Mouse (Mus musculus) embryonic facial prominence, embryonic 15.5 days (tissue): ENCODE results near the gene Dazap1. TPM values are rescaled to one million over a fixed set of nuclear protein-coding genes. Genes with fewer than 3 reads are reported as not detected.
"Not testable (repeated sequence)": the region's sequence is repeated elsewhere in the genome, so short reads cannot be mapped to it uniquely, and the experiment has no call there.

ENCODE experiments used
- ATAC-seq: fragments of 200-750 bp; cut with Nextera tagmentation; 2 replicates; pipeline ENCODE4 v1.8.0; 2017; ENCODE audit warnings: low read depth, moderate TSS enrichment; ENCODE audit not compliant: insufficient number of reproducible peaks, low FRiP score, low TSS enrichment
- H3K27ac ChIP-seq: fragments of 300-500 bp; sonication (generic); replicated peaks from 2 replicates; pipeline ENCODE4 v1.5.1; 2015; ENCODE audit warnings: mild to moderate bottlenecking, inconsistent platforms
- H3K27me3 ChIP-seq: fragments of 300-500 bp; sonication (generic); 2 replicates; pipeline ENCODE4 v1.6.1; 2015; ENCODE audit warnings: inconsistent platforms
- H3K36me3 ChIP-seq: fragments of 300-500 bp; sonication (generic); 2 replicates; pipeline ENCODE4 v1.6.1; 2015; ENCODE audit warnings: mild to moderate bottlenecking, inconsistent platforms
- H3K4me1 ChIP-seq: fragments of 300-500 bp; sonication (generic); 2 replicates; pipeline ENCODE4 v1.6.1; 2015; ENCODE audit warnings: inconsistent platforms
- H3K4me2 ChIP-seq: fragments of 300-500 bp; sonication (generic); replicated peaks from 2 replicates; pipeline ENCODE4 v1.6.1; 2015; ENCODE audit warnings: mild to moderate bottlenecking, inconsistent platforms
- H3K4me3 ChIP-seq: fragments of 300-500 bp; sonication (generic); replicated peaks from 2 replicates; pipeline ENCODE4 v1.5.1; 2015; ENCODE audit warnings: mild to moderate bottlenecking, inconsistent platforms
- H3K9ac ChIP-seq: fragments of 300-500 bp; sonication (generic); 2 replicates; pipeline ENCODE4 v1.6.1; 2015; ENCODE audit warnings: inconsistent platforms
- H3K9me3 ChIP-seq: fragments of 300-500 bp; sonication (generic); replicated peaks from 2 replicates; pipeline ENCODE4 v1.6.1; 2016; ENCODE audit warnings: inconsistent platforms
- WGBS: fragments of 180-500 bp; shearing (Covaris S2); methylation state at CpG from one replicate; pipeline ENCODE4 v1.1.7; 2015; 5-methylcytosine and 5-hydroxymethylcytosine counted together
- polyA plus RNA-seq: library from polyadenylated mRNA; unstranded; fragments of >200 nt; fragmentation: Nextera tagmentation; extraction: Ambion mirVana; gene quantifications from 2 replicates; pipeline ENCODE4 v1.2.1, GENCODE M21; 2015

Gene Dazap1
- polyA plus RNA-seq, 1 experiment from 2014 or later, result 61.2 TPM

DNA sequence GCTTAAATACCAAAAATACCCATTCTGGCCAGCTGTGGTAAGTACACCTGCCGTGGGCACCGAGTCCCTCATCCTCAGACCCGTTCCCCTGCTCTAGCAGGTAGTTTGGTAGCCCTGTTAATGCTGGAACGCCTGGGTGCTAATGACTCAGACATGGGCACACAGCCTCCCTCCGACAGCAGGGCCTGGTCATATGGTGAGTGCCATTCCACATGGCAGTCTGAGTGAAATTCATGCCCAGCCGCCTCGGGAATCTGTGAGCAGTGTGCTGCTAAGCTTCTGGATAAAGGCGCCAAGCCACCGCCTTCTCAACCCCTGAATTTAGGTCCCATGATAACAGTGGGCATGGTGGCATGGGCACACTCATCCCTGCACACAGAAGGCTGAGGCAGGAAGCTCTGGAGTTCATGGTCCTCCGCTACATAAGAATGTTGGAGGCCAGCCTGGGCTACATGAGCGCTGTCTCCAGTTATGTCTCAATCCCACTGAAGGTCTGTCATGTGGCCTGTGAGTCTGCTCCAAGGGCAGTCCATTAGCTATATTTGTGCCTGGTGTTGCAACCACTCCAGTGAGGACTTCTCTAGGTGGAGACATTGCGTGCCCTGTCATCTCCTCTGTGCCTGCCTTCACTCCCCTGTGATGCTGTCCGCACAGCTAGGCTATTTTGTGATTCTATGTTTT, 25.0 kb upstream of the Dazap1 start:
- no peak for ATAC-seq

DNA sequence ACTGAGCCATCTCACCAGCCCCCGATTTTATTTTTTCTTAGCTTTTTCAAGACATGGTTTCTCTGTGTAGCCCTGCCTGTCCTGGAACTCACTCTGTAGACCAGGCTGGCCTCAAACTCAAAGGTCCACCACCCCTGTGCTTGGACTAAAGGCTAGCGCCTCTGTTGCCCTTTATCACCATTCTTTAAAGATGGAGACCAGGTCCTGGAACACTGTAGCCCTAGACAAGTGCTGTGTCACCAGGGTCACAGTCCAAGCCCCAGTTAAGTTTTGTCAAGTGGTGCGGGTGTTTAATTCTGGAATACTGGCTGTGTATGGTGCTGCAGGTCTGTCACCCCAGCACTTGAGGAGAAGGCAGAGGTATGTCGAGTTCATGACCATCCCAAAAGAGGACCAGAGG, 24.3 kb upstream of the Dazap1 start:
- Histone ChIP-seq H3K27me3 (no peaks in the 10 kb centered on the region), H3K4me3 (no peak overlapping the region), H3K9ac (no peak overlapping the region), H3K9me3 (no peaks in the 10 kb centered on the region), H3K27ac (no peak overlapping the region), H3K4me1 (peaks cover 16% of the 10 kb centered on the region), H3K36me3 (peaks cover 100% of the 10 kb centered on the region), H3K4me2 (no peak overlapping the region)
- no peak for ATAC-seq
- 87% methylated on average over 4 of the region's 4 CpGs for WGBS

More for the DNA sequence above, 25.0 kb upstream of the Dazap1 start:
- no peak overlapping the region for H3K9ac ChIP-seq
- WGBS, result 96% methylated on average over 13 of the region's 13 CpGs
- no peak overlapping the region for H3K4me3 ChIP-seq
- H3K27ac ChIP-seq, result no peak overlapping the region
- H3K27me3 ChIP-seq, result no peaks in the 10 kb centered on the region
- H3K4me2 ChIP-seq, result no peak overlapping the region
- peaks cover 16% of the 10 kb centered on the region for H3K4me1 ChIP-seq
- peaks cover 100% of the 10 kb centered on the region for H3K36me3 ChIP-seq
- no peaks in the 10 kb centered on the region for H3K9me3 ChIP-seq

DNA sequence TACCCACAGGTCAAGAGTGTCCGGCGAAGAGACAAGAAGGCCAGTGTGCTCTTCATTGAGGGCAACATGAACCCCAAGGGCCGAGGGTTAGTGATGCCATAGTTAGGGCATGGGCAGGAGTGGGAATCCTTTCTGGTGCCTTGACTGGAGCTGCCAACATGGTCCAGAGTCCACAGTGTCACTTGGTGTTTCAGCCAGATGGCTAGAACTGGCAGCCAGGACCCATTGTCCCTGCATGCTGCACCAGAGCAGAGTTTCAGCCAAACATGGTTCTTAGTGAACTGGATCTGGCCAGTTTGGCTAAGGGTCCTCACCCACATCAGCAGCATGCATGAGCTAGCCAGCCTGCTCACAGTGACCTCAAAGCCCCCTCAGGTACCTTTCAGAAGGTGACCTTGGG, 23.0 kb upstream of the Dazap1 start:
- Histone ChIP-seq H3K4me2 (no peak overlapping the region), H3K9ac (no peak overlapping the region), H3K4me1 (peaks cover 7% of the 10 kb centered on the region), H3K27me3 (no peaks in the 10 kb centered on the region), H3K27ac (no peak overlapping the region), H3K36me3 (peaks cover 100% of the 10 kb centered on the region), H3K4me3 (no peak overlapping the region), H3K9me3 (no peaks in the 10 kb centered on the region)
- 86% methylated on average over 3 of the region's 3 CpGs for WGBS
- ATAC-seq, result no peak

DNA sequence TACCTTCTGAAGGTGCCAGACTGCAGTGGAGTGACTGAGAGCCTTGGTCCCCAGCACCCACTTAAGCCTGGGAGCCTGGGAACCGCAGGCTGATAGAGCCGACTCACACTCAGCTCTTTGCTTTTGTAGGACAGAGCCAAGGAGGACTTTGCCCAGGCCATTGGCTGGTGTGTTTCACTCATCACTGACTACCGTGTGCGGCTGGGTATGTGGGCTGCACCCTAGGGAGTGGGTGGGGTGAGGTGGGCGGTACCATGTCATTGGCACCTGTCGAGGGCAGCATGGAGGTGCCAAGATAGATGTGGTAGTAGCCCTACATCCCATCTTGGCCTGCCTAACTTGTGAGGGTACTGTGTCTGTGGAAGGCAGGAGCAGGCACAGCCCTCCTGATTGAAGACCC, 21.5 kb upstream of the Dazap1 start:
- ATAC-seq, result no peak
- 83% methylated on average over 6 of the region's 6 CpGs for WGBS
- Histone ChIP-seq H3K4me2 (no peak overlapping the region), H3K36me3 (peaks cover 100% of the 10 kb centered on the region), H3K4me1 (no peaks in the 10 kb centered on the region), H3K9me3 (no peaks in the 10 kb centered on the region), H3K4me3 (no peak overlapping the region), H3K27ac (no peak overlapping the region), H3K27me3 (no peaks in the 10 kb centered on the region), H3K9ac (no peak overlapping the region)

DNA sequence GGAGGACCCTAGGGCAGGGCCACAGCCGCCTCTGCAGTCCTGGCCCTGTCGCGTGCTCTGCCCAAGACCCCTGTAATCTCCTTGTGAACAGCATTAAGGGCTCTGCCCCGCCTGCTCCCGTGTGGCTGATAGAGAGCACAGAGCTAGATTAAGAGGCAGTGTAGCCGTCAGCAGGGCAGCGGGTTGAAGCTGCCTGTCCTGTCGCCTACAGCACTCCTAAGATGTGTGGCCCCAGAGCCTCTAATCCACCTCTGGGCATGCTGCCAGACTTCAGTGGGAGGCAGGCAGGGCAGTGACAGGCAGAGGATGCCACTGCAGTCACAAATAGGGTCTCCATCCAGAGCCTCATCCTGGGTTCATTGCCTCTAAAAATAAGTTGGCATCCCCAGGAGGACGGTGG, 19.2 kb upstream of the Dazap1 start:
- Histone ChIP-seq H3K9me3 (no peaks in the 10 kb centered on the region), H3K4me2 (no peak overlapping the region), H3K27me3 (no peaks in the 10 kb centered on the region), H3K4me1 (peaks cover 10% of the 10 kb centered on the region; the same call in 1 of the 2 replicates), H3K9ac (no peak overlapping the region), H3K4me3 (no peak overlapping the region), H3K36me3 (peaks cover 77% of the 10 kb centered on the region), H3K27ac (no peak overlapping the region)
- WGBS, result 60% methylated on average over 9 of the region's 9 CpGs
- no peak for ATAC-seq

DNA sequence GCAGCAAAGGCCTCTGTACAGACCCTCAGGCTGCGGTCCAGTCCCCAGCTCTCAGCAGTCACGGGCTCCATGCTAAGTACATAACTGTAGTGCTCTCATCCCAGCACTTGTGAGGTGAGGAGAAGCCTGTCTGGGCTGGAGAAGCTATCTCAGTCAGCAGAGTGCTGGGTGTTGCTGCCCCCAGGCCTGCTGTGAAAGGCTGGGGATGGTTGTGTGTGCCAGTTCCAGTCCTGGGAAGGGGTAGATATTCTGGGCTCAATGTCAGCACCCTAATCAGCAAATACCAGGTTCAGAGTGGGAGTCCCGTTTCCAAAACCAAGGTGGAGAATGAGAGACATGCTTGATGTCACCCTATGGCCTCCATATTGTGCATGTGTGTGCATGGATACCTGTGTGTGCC, 18.7 kb upstream of the Dazap1 start:
- H3K9me3 ChIP-seq, result no peaks in the 10 kb centered on the region
- no peak overlapping the region for H3K4me2 ChIP-seq
- peaks cover 10% of the 10 kb centered on the region; the same call in 1 of the 2 replicates for H3K4me1 ChIP-seq
- H3K36me3 ChIP-seq, result peaks cover 72% of the 10 kb centered on the region
- no peaks in the 10 kb centered on the region for H3K27me3 ChIP-seq
- no peak for ATAC-seq
- 84% methylated on average over 3 of the region's 3 CpGs for WGBS
- no peak overlapping the region for H3K9ac ChIP-seq
- H3K27ac ChIP-seq, result no peak overlapping the region
- H3K4me3 ChIP-seq, result no peak overlapping the region

DNA sequence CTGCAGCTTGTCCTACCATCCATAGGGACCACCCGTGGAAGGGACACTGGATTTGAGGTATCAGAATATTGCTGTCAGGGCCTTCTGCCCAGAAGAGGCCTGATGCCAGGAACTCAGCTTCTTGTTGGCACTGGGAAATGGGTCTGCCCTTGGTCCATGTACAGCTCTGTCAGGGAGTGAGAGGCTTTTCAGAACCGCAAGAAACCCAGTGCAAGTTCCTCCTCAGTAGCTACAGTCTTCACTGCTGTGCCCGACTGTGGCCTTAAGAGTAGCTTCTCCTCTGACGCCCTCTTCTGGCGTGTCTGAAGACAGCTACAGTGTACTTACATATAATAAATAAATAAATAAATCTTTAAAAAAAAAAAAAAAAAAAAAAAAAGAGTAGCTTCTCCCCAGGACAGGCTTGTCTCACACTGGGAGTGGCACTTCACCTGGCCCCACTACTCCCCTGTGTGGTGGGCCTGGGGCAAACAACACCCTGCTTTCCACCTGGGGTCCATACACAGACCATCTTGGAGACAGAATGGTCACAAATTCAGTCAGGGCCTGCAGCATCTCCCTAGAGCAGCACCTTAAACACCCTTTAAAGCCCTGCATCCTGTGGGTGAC, 16.4 kb upstream of the Dazap1 start:
- H3K27ac ChIP-seq, result no peak overlapping the region
- H3K27me3 ChIP-seq, result no peaks in the 10 kb centered on the region
- 25% methylated on average over 5 of the region's 5 CpGs for WGBS
- no peak overlapping the region for H3K4me3 ChIP-seq
- H3K4me1 ChIP-seq, result peaks cover 19% of the 10 kb centered on the region
- no peak for ATAC-seq
- no peaks in the 10 kb centered on the region for H3K9me3 ChIP-seq
- no peak overlapping the region for H3K4me2 ChIP-seq
- no peak overlapping the region for H3K9ac ChIP-seq
- H3K36me3 ChIP-seq, result peaks cover 49% of the 10 kb centered on the region

DNA sequence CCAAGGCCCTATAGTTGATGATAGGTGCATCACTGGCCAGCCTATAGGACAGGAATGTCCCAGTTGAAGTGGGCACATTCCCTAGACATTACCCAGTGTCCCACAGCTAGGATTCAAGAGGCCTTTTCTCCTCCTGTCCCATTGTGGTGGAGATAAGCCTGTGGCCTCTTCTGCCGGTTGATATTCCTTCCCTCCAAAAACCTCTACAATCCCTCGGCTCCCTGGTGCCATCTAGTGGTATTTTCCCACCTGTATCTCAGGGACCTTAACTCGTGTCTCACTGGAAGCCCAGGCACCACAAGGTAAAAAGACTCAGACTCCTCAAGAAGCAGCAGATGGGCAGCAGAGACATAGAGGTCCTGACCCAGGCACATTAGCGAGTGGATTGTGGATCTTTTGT, 15.7 kb upstream of the Dazap1 start:
- peaks cover 26% of the 10 kb centered on the region for H3K4me1 ChIP-seq
- no peak overlapping the region for H3K27ac ChIP-seq
- no peak overlapping the region for H3K4me3 ChIP-seq
- no peaks in the 10 kb centered on the region for H3K9me3 ChIP-seq
- no peak overlapping the region for H3K9ac ChIP-seq
- peaks cover 42% of the 10 kb centered on the region for H3K36me3 ChIP-seq
- H3K27me3 ChIP-seq, result no peaks in the 10 kb centered on the region
- WGBS, result 7% methylated on average over 4 of the region's 4 CpGs
- no peak overlapping the region for H3K4me2 ChIP-seq
- no peak for ATAC-seq

DNA sequence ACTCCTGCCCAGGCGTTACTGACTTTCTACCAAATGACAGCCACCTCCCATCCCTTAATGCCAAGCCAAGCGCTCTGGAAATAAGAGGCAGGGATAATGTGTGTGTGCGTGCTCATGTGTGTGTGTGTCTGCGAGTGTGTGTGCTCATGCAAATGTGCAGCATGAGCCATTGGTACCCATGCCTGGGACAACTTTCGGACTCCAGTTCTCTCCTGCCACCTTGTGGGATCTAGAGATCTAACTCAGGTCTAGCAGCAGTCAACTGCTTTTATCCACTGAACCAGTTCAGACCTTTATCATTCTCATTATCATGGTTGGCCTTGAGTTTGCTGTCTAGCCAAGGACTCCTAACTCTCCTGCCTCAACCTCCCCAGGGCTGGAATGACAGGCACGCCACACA, 13.4 kb upstream of the Dazap1 start:
- Histone ChIP-seq H3K27me3 (no peaks in the 10 kb centered on the region), H3K9ac (no peak overlapping the region), H3K4me1 (peaks cover 33% of the 10 kb centered on the region), H3K9me3 (no peaks in the 10 kb centered on the region), H3K36me3 (peaks cover 23% of the 10 kb centered on the region), H3K27ac (no peak overlapping the region), H3K4me3 (no peak overlapping the region), H3K4me2 (no peak overlapping the region)
- 38% methylated on average over 6 of the region's 6 CpGs for WGBS
- no peak for ATAC-seq

DNA sequence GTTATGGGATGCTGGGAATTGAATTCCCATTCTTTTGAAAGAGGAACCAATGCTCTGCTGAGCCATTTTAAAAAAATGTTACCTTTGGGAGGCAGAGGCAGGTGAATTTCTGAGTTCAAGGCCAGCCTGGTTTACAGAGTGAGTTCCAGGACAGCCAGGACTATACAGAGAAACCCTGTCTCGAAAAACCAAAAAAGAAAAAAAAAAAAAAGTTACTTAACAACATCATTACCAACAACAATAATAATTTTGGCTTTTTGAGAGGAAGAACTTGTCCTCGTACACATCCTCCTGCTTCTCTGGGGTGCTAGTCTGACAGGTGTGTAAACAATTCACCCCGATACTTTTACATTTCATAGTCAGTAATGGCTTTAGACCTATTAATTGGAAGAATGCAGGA, 12.8 kb upstream of the Dazap1 start:
- Histone ChIP-seq H3K4me3 (peak overlapping the region; percentile 77), H3K4me2 (peak overlapping the region; percentile 90), H3K36me3 (peaks cover 23% of the 10 kb centered on the region), H3K4me1 (peaks cover 33% of the 10 kb centered on the region)
- H3K27ac ChIP-seq, H3K27me3 ChIP-seq, H3K9ac ChIP-seq, H3K9me3 ChIP-seq, ATAC-seq: not testable (repeated sequence)
- 42% methylated on average over 3 of the region's 3 CpGs for WGBS

DNA sequence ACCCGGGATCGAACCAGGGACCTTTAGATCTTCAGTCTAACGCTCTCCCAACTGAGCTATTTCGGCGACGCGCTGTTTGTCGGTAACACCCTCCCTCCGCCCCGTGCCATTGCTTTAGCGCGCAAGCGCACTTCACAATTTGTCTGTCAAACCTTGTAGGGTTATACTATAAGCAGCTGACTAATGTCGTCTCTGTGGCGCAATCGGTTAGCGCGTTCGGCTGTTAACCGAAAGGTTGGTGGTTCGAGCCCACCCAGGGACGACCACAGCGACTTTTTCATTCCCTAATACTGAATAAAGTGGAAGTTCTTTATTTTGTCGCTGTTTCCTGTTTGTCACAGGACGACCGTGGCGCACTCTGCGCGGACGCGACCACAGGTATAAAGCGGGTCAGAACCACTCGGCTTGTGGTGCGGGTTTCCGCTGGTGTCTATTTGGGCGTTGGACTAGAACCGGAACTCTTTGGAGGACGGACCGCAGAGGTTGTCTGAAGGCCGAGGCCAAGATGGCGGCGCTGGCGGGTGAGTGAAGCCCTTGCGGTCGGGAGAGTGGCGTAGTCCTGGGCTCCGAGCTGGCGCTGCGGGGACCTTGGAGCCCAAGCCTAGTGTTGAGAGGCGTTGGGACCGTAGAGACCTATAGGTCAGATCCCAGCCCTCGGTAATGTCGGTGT, 12.2 kb upstream of the Dazap1 start, which contains the start of gene Ndufs7:
Gene Ndufs7 (plus strand): TSS at position 151 of the 670 bp plus-strand sequence.
- Histone ChIP-seq H3K27me3 (no peaks in the 10 kb centered on the region), H3K36me3 (peaks cover 23% of the 10 kb centered on the region), H3K4me2 (peak within 1 kb of the TSS; percentile 90), H3K9ac (peak within 1 kb of the TSS; percentile 53), H3K9me3 (no peaks in the 10 kb centered on the region), H3K4me1 (peaks cover 33% of the 10 kb centered on the region), H3K4me3 (peak within 1 kb of the TSS; percentile 77), H3K27ac (peak within 1 kb of the TSS; percentile 90)
- under 1% methylated on average over 53 of the region's 53 CpGs for WGBS
- peak; percentile 90 for ATAC-seq
